Mouse (Mus musculus) CD4-positive, CD25-positive, alpha-beta regulatory T cell, adult 2 months (primary cell): Measurements from ENCODE around the gene Bcan.

Experiments
- DNase-seq: peaks from one replicate; pipeline ENCODE4 v3.0.0-alpha.2; 2012; ENCODE audit warnings: low read depth, low spot score

Gene Bcan

DNA sequence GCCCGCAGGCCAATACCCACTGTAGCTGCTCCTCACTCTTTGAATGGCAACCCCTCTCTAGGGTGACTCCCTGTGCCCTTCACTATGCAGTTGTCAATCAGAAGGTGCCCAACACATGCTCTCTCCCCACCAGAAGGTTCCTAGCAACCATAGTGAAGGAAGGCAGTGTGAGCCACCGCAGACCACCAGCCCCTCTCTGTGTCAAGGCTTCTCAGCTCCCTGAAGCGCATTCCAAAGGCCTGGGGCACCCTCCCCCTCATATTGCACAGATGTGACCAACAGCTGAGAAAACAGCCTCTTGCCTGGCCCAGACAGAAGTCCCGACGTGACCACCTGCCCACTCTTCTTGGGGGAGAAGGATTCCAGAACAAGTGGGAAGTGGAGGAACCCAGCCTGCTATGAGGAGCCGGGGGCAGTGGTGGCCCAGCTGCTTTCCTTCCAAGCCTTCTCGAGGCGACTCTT lies 27.8 kb downstream of the Bcan start:
- no peak for DNase-seq

DNA sequence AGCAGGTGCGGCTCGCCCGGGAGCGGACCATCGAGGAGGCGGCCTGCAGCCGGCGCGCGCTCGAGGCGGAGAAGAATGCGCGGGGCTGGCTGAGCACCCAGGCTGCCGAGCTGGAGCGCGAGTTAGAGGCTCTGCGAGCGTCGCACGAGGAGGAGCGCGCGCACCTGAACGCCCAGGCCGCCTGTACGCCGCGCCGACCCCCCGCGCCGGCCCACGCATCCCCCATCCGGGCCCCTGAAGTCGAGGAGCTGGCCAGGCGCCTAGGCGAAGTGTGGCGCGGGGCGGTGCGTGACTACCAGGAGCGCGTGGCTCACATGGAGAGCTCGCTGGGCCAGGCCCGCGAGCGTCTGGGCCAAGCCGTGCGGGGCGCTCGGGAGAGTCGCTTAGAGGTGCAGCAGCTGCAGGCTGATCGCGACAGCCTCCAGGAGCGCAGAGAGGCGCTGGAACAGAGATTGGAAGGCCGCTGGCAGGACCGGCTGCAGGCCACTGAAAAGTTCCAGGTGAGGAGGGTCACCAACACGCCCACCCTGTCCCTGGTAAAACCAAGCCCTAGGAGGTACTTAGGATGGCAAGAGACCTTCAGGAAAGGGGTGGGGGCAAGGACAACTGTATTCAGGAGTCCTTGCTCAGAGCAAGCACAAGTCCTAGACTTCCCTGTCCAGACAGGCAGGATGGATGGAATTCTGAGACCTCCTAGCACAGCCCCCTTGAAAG lies 28.4 kb downstream of the Bcan start:
- DNase-seq = peak; percentile 34

DNA sequence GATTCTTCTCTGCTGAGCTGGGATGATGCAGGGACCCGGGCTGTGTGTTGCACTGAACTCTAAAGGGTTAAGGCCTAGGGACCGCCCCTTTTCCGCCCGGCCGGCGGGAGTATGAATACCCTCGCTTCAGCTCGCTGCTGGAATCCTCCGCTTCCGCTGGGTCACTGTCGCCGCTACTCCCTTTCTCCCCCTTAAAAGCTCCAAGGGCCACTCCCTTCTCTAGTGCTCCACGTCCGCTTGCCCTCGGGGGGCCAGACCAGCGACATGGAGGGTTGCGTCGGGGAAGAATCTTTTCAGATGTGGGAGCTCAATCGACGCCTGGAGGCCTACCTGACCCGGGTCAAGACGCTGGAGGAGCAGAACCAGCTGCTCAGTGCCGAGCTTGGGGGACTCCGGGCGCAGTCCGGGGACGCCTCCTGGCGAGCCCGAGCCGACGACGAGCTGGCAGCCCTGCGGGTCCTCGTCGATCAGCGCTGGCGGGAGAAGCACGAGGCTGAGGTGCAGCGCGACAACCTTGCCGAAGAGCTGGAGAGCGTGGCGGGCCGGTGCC lies 29.0 kb downstream of the Bcan start, which contains the start of gene Nes:
Gene Nes, plus strand, starts transcription at position 140 of the 550 bp plus-strand sequence.
- peak; percentile 34 for DNase-seq

DNA sequence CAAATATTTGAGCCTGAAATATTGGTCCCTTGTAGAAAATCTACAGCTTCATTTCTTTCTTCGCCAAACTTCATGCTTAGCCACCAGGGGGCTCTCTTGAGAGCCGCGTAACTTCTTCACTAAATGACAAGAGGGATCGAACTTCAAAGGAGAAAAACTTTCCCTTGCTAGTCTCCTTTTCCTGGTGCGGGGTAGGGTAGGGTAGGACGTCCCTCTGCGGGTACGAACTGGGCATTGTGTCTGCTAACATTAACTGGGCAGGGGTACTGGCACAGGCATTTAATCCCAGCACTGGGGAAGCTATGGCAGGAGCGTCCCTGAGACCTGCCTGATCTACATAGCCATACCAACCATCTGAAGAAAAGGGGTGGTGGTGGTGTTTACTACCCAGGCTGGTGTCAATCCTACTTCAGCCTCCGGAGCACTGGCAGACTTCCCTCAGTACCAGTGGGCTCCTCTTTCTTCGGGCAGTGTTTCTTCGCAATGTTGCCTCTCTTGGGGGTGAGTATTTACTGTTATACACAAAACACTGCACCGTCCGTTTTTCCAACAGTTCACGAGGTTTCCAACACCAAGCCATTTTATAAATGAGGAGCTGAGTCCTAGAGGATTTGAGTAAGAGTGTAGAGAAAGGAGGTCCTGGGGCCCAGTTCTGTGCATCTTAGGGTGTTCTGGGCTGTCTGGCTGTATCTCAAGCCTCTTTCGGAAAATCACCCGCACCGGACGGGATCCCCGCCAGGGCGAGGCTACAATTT lies 29.7 kb downstream of the Bcan start:
- DNase-seq = peak; percentile 83

DNA sequence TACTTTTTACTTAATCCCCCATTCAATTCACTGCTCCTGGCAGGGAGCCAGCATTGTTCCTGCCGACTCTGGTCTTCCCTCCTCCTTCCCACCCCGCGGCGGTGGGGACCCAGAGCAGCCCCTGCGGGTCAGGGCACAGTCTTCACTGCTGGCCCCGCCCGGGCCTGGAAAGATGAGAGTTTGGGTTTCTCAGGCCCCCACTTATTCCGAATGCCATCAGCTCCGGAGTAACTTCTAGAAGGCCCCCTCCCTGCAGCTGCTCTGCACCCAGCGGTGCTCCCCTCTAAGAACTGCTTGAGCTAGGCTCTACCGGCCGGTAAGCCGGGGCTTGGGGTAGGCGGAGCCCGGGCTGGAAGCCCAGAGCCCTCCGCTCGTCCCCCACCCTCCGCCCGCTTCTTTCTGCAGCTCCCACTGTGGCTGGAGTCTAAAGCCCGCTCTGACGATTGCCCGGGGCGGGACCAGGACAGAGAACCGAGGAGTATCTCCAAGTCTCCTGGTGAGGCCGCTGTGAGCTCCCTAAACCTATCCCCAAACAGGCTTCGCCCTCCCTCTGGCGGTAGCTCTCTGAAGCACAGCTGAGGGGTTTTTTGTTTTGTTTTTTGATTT lies 39.3 kb downstream of the Bcan start:
- peak; percentile 85 for DNase-seq

DNA sequence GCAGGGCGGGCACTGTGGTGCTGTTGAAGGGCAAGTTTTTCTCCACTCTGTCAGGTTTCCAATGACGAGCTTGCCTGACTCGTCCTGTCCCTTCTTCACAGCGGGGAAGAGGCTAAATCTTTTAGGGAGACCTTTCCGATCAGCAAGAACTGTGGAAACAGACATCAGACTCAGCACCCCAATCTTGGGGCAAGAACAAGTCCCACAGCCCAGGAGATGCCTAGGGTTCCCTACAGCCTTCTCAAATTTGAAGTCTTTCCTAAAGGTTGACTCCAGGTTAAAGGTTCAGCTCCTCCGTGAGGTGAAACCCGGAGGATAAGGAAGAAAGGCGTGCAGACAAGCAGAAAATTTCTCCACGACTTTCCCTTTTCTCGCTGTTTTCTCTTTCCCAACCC lies 39.8 kb downstream of the Bcan start:
- DNase-seq = no peak

DNA sequence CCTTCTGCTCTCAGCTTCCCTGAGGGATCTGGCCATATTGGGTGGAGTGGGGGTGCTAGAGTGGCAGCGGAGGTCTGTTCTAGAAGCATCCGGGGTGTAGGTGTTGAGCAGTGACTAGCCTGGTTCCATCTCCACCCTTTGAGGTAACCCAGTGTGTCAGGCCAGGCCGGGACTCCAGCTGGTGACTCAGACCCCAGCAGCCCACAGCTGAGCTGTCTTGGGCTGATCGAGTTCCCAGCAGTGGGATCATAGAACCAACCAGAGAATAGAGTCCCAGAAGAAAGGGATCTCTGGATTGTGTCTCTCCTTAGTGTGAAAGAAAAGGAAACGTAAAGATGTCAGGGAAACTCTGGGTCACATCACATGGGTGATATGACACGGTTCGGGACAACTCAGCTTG lies 40.7 kb downstream of the Bcan start:
- no peak for DNase-seq

DNA sequence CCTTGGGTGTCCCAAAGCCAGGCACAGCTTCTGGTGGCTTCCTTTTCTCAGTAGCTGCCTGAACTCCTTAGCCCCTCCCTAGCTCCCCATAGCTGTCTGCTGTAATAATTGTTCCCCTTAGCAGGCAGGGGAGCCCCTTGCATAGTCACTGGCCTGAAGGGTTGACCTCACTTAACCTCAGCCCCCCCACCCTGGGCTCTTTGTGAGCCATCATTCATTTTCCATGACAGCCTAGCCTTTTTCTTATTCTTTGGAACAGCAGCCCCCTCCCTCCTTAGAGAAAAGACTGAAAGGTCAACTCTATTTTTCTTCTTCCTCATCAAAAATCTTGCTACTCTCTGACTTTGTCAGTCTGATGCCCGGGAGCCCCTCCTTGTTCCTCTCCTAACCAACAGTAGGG lies 41.1 kb downstream of the Bcan start:
- DNase-seq = no peak

DNA sequence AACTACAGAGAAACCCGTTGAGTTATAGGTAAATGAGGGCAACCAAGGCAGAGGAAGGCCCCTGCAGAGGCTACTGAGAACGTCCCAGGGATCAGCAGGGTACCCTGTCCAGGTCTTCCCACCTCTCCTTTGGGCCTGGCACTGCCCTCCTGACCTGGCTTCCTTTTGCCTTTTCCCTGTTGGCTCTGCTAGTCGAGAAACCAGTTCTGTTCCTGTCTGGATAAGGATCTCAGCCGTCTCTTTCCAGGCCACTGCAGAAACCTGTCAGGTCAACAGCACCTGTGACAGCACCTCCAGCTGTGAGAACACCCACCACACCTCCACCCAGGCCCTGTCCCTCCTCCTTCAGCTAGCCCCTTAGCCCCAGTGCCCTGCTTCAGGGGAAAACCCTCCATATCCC lies 41.6 kb downstream of the Bcan start:
- DNase-seq = no peak

DNA sequence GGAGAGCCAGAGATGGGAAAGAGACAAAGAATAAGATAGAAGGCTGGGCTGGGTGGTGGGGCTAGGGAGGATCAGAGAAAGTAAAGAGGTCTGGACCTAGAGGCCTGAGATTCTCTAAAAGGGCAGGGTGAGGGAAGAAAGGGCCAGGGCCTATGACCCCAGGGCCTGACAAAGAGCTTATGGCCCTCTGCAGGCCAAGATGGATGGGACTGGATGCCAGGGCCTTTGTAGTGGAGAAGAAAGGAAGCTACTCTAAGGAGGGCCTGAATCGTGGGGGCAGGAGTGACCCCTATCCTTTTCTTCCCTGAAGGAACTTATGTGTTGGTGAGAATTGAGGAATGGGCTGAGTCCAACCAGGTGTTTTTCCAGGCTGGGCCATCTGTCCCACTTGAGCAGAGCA lies 42.0 kb downstream of the Bcan start:
- DNase-seq = no peak

DNA sequence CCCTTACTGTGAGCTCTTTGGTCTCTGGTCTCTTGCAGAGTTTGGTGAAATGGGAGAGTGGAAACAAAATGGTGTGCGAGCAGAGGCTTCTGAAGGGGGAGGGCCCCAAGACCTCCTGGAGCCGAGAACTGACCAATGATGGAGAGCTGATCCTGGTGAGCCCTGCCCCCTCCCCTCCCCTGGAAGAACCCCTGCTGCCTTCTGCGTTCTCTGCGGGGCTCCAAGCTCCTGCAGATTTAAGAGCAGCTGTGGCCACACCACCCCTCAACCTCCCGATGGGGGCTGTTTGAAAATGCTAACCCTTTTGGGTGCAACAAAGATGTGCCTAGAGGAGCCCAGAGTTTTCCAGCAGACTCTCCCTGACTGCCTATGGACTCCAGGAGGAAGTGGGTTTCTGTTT lies 47.6 kb downstream of the Bcan start:
- DNase-seq = no peak

DNA sequence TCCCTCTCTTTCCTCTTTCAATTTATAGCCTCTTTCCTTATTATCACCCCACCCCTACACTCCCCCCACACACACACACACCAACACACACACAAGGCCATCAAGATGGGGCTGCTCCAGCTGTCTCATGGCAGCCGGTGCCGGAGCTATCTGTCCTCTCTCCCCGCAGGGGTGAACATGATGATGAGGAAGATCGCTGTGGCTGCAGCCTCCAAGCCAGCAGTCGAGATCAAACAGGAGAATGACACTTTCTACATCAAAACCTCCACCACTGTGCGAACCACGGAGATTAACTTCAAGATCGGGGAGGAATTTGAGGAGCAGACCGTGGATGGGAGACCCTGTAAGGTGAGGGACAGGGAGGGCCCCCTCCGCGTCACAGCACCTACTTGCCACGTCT lies 48.1 kb downstream of the Bcan start:
- DNase-seq = no peak

DNA sequence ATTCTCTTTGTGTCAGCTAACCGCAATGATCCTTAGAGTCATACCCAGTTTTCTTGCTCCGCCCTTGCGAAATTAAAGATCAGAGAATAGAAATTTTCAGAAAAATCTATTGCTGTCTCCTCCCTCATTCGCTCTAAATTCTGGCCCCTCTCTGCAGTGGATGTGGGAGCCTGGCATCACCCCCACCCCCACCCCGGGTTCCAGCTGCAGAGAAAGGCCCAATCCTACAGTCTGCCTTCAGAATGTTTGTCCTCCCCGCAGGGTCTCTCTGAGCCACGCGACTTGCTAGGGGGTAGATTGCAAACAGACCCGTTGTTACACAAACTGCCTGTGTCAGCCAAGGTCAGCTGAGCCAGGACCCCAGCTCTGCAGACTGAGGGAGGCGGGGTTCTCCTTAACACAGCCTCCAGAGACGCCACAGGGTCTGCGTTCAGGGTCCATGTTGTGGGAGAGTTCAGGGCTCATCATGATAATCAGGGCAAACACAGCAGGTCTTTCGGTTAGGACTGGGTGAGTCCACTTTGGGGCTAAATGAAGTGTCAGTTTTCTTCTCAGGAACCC lies 50.0 kb downstream of the Bcan start:
- DNase-seq = no peak

DNA sequence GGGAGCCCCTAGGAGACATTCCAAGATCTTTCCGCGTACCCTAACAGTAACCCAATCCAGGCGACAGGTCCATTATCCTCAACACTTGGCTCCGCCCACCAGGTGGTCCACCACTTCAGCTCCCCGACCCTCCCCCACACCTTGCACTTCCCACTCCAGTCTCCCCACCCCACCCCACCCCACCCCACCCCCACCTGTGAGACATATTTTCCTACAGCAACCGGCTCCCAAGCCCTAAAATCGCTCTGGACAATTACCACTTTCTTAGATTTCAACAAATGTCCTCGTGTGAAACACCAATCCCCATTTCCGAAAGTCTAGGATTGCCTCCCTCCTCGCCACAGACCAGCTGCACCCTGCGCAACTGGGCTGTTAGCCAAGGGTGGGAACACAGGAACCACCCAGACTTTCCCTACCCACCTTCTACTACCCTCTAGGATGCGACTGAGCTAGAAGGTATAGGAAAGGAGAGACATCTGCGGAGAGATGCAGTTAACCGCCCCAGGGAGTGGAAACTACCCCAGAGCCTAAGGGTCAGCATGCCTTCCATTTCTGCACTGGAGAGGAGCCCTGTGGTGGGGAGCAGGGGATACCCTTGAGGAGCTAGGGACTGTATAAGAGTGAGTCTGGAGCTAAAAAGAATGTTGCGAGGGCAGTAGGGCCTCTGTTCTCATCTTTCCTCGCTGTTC lies 50.6 kb downstream of the Bcan start:
- DNase-seq = no peak

DNA sequence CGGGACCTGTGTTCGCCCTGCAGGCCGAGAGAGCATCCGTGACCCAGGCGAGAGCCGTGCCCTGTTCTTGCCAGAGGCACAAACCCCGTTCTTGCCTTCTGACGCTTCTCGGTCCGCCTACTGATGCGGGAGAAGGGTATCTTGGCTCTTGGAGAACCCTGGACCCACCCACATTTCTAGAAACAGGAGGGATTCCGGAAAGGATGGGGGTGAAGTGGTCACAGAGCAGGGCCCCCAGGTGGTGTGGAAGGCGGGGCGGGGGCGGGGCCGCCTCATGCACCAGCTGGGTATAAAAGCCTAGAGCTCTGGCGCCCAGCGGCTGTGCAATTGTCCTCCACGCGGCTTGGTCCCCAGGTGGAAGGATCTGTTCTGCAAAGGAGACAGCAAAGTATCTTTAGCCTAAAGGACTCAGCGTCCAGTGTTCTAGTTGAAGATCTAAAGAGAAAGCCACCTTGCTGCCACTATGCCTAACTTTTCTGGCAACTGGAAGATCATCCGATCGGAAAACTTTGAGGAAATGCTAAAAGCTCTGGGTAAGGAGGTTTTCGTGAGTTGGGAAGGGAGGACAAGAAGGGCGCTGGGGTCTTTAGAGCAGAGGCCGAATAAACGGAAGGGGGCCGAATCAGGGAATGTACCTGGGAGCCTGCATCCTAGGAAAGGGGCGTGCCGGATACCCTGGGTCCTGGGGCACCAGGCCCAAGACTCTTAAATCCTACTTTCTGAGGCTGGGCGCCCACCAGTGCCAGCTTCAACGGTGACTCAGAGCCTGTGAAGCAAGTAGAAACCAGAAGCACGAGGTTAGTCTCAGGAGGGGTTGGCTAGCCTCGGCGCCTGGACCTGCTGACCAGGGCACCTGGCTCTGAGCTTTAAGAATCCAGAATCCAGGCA lies 51.4 kb downstream of the Bcan start, which contains the start of gene Crabp2:
Gene Crabp2, plus strand, starts transcription at position 289 of the 888 bp plus-strand sequence.
- peak; percentile 45 for DNase-seq

DNA sequence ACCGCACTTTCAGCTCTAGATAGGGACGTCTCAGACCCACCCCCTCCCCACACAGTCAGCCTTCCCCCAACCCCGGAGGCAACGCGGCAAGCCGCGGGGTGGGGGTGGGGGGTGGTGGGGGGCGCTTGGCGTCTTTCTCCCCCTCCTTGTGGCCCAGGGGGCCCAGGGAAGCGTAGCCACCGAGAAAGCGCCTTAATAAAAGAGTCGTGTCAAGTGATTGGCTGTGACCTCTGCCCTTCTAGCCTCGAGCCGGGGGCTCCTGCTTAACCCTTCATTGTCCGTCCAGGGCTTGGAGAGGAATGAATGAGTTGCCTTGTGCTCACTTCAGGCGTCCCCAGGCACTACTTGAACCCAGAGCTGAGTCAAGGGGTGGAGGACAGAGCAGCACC lies 52.2 kb downstream of the Bcan start:
- no peak for DNase-seq

DNA sequence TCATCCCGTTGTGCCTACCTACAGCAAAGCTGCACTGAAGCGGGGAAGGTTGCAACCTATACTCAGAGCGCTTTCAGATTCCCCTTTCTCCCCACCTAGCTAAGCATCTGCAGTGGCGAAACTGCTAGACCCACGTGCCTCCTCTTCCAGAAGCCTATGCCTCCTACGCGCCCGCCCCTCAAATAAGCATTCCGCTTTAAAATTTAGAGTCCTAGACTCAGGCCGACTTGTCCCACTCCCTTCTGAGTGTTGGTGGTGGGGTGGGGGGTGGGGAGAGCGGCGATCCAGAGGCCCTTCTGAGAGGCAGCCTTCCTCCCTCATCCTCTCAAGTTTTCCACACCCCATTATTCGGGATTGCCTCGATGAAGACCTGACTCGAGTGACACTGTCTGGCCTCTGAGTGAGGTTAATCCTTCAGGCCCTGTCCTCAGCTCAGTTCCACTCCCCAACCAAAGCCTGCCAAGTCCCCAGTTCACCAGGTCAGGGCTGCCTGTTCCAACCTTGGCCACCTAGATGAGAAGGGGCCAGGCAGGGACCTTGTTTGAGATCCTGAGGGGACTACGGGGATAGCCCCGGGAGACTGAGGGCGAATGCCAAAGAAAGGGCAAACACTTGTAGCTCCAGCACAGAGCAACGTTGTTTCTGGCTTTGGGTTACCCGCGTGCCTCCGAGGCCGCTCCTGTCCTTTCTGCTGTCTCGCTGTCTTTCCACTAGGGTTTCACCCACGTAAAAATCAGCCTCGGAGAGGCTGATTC lies 52.8 kb downstream of the Bcan start:
- peak; percentile 44 for DNase-seq

DNA sequence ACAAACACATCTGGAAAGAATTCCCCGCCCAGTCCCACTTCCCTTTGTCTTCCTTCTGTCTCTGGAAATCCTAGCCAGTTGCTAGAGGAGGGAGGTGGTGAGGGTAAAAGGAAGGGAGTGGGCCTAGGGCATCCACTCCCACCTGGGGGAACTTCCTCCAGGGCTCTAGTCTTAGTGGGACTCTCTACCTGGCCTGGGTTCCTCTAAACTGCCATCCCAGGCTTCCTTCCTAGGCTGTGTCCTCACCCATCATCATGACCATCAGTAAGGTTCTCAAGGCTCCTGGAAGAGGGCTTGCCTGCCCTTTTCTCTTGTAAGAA lies 53.5 kb downstream of the Bcan start:
- DNase-seq = no peak

DNA sequence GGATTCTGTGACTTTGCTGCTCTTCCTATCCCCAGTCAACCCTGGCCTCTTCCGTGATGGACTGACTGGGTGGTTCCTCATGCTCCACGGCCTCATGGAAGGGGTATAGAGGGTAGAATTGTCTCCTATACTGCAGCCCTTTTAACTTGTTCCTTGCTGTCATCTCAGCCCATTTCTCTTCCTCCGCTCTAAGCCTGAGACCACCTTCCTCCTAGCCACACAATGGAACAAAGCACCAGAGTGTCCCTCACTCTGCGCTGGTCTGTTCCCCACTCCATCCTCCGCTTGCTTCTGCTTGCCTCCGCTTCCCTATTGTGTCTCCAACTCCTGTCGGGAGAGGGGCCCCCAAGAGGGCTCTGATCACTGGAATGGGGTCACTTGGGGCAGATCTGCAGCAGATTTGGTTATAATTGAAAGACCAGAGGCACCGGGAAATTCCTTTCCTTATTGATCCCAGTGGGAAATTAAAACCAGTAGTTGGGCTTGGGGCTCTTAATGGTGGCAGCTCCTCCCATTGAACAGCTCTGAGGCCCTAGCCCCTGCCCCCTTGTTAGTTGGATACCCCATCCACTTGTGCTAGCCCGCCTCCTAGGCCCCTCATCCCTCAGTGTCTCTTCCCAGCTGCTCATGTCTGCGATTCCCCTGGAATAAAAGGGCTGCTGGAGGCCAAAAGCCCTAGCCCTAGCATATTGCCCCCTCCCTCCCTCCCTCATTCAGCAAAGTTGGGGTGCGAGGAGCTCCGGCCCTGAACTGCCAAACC lies 54.1 kb downstream of the Bcan start:
- no peak for DNase-seq
